Mouse (Mus musculus) liver, embryonic 11.5 days (tissue): ENCODE measurements at regions not wholly inside any gene's neighbourhood (a gene's known extent, or its start where the extent isn't known, plus 50 kb on each side); places are given as distances from the start of the nearest gene placed in this dataset.
A peak's percentile ranks its signal among the peaks of the same experiment; 100 is the strongest.

Source experiments
- ATAC-seq: fragments of 200-750 bp; cut with Nextera tagmentation; replicated peaks from 2 replicates; pipeline ENCODE4 v1.8.0; 2017; ENCODE audit warnings: moderate number of reproducible peaks, mild to moderate bottlenecking, moderate TSS enrichment, moderate library complexity; ENCODE audit not compliant: low FRiP score
- DNase-seq: peaks from one replicate; pipeline ENCODE4 v3.0.0-alpha.2; 2017; ENCODE audit warnings: low spot score
- H3K27ac ChIP-seq: fragments of 300-500 bp; sonication (generic); 2 replicates; pipeline ENCODE4 v1.5.1; 2014; ENCODE audit warnings: mild to moderate bottlenecking, low read depth, low read length, control low read depth
- H3K27me3 ChIP-seq: fragments of 300-500 bp; sonication (generic); replicated peaks from 2 replicates; pipeline ENCODE4 v1.6.1; 2014; ENCODE audit warnings: low read length, mixed read lengths; ENCODE audit not compliant: control insufficient read depth, insufficient read depth
- H3K36me3 ChIP-seq: fragments of 300-500 bp; sonication (generic); 2 replicates; pipeline ENCODE4 v1.6.1; 2014; ENCODE audit warnings: mild to moderate bottlenecking, low read length, moderate library complexity, mixed read lengths; ENCODE audit not compliant: control insufficient read depth, insufficient read depth
- H3K4me1 ChIP-seq: fragments of 300-500 bp; sonication (generic); replicated peaks from 2 replicates; pipeline ENCODE4 v1.6.1; 2014; ENCODE audit warnings: low read length, mixed read lengths; ENCODE audit not compliant: control insufficient read depth, insufficient read depth
- H3K4me2 ChIP-seq: fragments of 300-500 bp; sonication (generic); 2 replicates; pipeline ENCODE4 v1.6.1; 2014; ENCODE audit warnings: mild to moderate bottlenecking, control low read depth, moderate library complexity
- H3K4me3 ChIP-seq: fragments of 300-500 bp; sonication (generic); 2 replicates; pipeline ENCODE4 v1.5.1; 2014; ENCODE audit warnings: low read depth, low read length, control low read depth
- H3K9ac ChIP-seq: fragments of 300-500 bp; sonication (generic); 2 replicates; pipeline ENCODE4 v1.6.1; 2014; ENCODE audit warnings: low read depth, low read length, control low read depth
- H3K9me3 ChIP-seq: fragments of 300-500 bp; sonication (generic); 2 replicates; pipeline ENCODE4 v1.6.1; 2016; ENCODE audit warnings: low read length, inconsistent platforms, mixed read lengths; ENCODE audit not compliant: control insufficient read depth
- WGBS: fragments of 180-500 bp; shearing (Covaris S2); extraction: QIAGEN DNeasy Blood & Tissue Kit; methylation state at CpG from one replicate; pipeline ENCODE4 v1.1.7; 2014; 5-methylcytosine and 5-hydroxymethylcytosine counted together

DNA sequence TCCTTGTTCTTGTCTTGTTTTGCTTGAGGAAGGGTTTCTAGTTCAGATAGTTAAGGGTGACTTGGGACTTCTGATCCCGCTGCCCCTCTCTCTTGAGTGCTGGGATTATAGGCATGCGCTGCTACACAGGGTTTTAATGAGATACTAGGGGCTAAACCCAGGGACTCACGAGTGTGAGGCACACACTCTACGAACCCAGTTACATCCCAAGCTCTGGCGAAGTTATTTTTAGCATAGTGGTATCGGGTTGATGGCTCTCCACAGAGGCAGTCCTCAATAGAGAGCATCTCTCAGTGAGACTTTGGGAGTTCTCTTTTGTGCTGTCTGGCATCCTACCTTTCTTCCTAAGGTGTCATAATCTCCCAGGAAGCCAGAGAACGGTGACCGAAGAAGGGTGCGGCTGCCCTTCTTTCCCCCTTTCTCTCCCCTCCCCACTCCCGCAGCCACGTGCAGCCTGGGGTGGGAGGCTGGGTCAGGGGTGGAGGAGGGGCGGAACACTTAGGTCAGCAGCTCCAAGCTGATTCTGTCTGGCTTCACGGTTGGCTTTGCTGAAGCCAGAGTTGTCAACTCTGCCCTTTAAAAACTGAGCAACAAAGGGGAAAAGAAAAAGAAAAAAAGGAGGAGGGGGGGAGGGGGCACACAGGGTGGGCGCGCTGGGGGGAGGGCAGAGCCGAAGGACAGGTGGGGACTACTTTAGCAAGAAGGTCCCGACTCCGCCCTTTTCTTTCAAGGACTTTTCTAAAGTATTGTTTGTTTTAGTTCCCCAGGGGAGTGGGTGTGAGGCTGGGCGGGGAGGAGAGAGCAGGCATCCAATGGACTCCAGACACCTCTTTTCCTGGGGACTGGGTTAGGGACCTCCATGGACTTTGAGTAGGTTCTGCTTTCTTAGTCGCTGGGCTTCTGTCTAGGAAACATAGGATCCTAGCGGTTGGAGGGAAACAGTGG lies 70.4 kb upstream of the Igfbp5 start:
- Histone ChIP-seq H3K27me3 (no peaks in the 10 kb centered on the region), H3K4me1 (peaks cover 16% of the 10 kb centered on the region), H3K36me3 (no peaks in the 10 kb centered on the region), H3K4me3 (peak overlapping the region; percentile 22), H3K9ac (0 out of 2 replicates have a peak overlapping the region, but pooled peaks have one; percentile 25), H3K27ac (no peak overlapping the region), H3K4me2 (peak overlapping the region; percentile 47), H3K9me3 (no peaks in the 10 kb centered on the region)
- DNase-seq (no peak), ATAC-seq (0 out of 2 replicates have a peak, but pooled peaks have one; percentile 23)
- 11% methylated on average over 21 of the region's 21 CpGs for WGBS

DNA sequence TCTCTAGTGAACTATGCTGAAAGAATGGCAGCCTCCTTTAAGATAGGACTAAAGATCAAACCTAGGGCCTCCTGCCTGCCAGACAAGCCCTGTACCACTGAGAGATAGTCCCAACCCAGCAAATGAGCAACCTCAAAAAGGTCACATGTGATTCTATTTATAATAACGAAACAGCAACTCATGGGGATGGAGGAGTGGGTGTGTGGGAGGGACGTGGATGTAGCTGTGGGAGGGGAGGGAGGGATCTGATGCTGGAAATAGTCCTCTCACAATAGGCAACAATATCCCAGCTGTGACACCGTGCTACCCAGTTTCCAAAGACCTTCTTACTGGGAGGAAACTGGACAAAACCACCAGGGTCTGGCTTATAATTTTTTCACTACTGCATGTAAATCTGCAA lies 69.5 kb upstream of the Igfbp5 start:
- ATAC-seq (no peak; the same call in 1 of the 2 replicates), DNase-seq (no peak)
- no peak overlapping the region for H3K27ac ChIP-seq
- H3K4me3 ChIP-seq, result no peak overlapping the region
- no peak overlapping the region for H3K9ac ChIP-seq
- 36% methylated on average over 3 of the region's 3 CpGs for WGBS
- no peak overlapping the region for H3K4me2 ChIP-seq
- no peaks in the 10 kb centered on the region for H3K36me3 ChIP-seq
- H3K27me3 ChIP-seq, result no peaks in the 10 kb centered on the region
- no peaks in the 10 kb centered on the region for H3K9me3 ChIP-seq
- peaks cover 16% of the 10 kb centered on the region for H3K4me1 ChIP-seq

DNA sequence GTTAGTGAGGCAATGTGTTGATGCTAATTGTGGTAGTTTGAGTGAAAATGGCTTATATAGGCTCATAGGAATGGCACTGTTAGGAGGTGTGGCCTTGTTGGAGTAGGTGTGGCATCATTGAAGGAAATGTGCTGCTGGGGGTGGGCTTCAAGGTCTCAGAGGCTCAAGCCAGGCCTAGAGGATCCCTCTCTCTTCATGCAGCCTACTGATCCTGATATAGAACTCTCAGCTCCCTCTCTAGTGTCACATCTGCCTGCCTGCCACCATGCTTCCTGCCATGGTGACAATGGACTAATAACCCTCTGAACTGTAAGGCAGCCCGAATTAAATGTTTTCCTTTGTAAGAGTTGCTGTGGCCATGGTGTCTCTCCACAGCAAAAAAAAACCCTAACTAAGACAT lies 68.4 kb upstream of the Igfbp5 start:
- Histone ChIP-seq H3K4me2 (no peak overlapping the region), H3K27ac (no peak overlapping the region), H3K4me3 (no peak overlapping the region), H3K4me1 (peaks cover 16% of the 10 kb centered on the region), H3K9ac (no peak overlapping the region), H3K27me3 (no peaks in the 10 kb centered on the region), H3K9me3 (no peaks in the 10 kb centered on the region), H3K36me3 (no peaks in the 10 kb centered on the region)
- ATAC-seq (no peak), DNase-seq (no peak)
- 79% methylated on average over 1 of the region's 1 CpGs for WGBS

DNA sequence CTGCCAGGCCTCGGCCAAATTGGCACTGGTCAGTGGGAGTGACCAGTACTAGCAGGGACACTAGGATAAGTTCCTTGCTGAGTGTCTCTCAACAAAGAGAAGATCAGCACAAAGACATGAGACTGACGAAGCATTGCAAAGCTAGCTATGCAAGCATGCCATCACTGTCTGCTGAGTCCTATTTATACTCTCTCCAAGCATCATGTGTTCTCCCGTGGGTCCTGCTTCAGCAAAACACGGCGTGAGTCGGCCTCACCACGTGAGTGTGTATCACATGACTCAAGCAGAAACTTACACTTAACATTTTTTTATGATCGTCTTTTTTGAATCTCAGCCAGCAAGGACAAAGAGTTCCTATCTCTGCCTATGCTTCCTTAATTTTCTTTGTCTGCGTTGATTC lies 67.7 kb upstream of the Igfbp5 start:
- WGBS, result 84% methylated on average over 9 of the region's 9 CpGs
- no peak for DNase-seq
- H3K36me3 ChIP-seq, result no peaks in the 10 kb centered on the region

DNA sequence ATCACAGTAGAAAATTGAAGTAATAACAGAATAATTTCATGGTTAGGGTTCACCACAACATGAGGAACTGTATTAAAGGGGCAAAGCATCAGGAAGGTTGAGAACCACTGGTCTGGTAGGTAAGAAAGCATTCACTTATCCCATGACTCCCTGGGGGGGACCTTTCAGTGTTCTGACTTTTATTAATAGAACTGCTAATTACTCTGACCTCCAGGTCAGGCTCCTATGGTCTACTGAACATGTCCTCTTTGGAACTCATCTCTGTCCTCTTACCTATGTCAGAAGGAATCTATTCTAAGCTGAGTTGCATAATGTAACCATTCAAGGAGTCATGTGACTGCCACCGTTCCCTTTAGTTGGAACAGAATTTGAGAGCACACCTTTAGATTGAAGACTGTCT lies 65.3 kb upstream of the Igfbp5 start:
- WGBS, result 88% methylated on average over 1 of the region's 1 CpGs
- DNase-seq (no peak), ATAC-seq (no peak)
- H3K9me3 ChIP-seq, result no peaks in the 10 kb centered on the region
- no peak overlapping the region for H3K4me2 ChIP-seq
- H3K27ac ChIP-seq, result no peak overlapping the region
- H3K9ac ChIP-seq, result no peak overlapping the region
- H3K36me3 ChIP-seq, result no peaks in the 10 kb centered on the region
- no peaks in the 10 kb centered on the region for H3K27me3 ChIP-seq
- no peak overlapping the region for H3K4me3 ChIP-seq
- H3K4me1 ChIP-seq, result peaks cover under 1% of the 10 kb centered on the region

More for the DNA sequence above, 67.7 kb upstream of the Igfbp5 start:
- no peak overlapping the region for H3K4me3 ChIP-seq
- no peak for ATAC-seq
- H3K9me3 ChIP-seq, result no peaks in the 10 kb centered on the region
- no peak overlapping the region for H3K4me2 ChIP-seq
- no peak overlapping the region for H3K9ac ChIP-seq
- H3K27ac ChIP-seq, result no peak overlapping the region
- H3K27me3 ChIP-seq, result no peaks in the 10 kb centered on the region
- H3K4me1 ChIP-seq, result peaks cover 16% of the 10 kb centered on the region

DNA sequence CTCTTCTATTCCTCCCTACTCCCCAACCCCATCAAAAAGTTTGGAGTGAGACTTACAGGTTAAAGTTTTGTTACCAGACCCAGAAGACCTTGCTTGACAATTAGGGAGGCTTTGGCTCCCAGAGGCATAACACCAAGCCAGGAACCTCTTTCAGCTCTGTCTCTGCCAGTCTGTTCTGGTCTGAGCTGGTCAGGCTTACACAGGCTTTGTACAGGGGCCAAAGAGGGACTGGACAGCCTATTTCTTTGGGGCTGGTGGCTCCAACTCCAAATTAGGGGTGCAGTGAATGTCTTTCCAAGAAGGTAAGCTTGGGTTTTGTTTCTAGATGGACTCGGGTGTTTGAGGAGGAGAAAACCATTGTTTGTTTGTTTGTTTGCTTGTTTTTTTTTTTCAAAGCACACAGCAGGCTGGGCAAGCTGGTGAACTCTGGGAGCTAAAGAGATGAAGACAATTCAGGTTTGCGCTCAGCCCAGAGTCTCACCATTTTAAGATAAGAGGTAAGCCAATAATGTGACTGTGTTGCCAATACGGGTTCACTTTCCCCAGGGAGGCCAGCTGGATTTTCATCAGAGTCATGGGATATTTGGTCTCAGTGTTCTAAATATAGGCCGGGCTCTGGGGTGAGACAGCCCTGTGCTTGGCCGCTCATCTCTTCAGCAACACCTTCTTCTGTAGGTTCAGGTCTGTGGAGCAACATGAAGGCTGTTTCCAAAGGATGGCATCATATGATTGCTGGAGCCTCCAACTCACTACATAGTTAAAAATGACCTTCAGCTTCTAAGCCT lies 62.2 kb upstream of the Igfbp5 start:
- Histone ChIP-seq H3K36me3 (no peaks in the 10 kb centered on the region), H3K27ac (no peak overlapping the region), H3K9me3 (no peaks in the 10 kb centered on the region), H3K4me1 (no peaks in the 10 kb centered on the region), H3K27me3 (no peaks in the 10 kb centered on the region), H3K4me3 (no peak overlapping the region), H3K4me2 (no peak overlapping the region), H3K9ac (no peak overlapping the region)
- WGBS, result 74% methylated on average over 5 of the region's 5 CpGs
- ATAC-seq (no peak), DNase-seq (no peak)

DNA sequence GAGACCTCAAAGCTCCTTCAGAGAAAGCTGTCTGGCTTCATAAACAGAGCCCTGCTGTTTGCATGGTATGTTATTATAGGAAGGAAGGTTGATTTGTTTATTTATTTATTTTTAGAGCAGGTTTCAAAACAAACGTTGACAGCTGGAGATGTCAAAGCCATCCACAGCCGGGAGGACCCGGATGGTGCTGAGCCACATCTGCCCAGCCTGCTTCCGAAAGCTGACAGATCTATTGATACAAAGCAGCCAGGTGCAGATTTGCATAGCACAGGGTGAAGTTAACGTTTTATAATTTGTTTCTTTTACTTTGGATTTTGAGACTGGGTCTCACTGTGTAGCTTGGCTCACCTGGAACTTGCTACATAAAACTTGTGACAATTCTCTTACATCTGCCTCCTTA lies 61.5 kb upstream of the Igfbp5 start:
- H3K4me3 ChIP-seq, result no peak overlapping the region
- H3K4me1 ChIP-seq, result no peaks in the 10 kb centered on the region
- H3K9ac ChIP-seq, result no peak overlapping the region
- H3K36me3 ChIP-seq, result no peaks in the 10 kb centered on the region
- H3K4me2 ChIP-seq, result no peak overlapping the region
- DNase-seq, result no peak
- no peak for ATAC-seq
- no peaks in the 10 kb centered on the region for H3K9me3 ChIP-seq
- WGBS, result 56% methylated on average over 5 of the region's 5 CpGs
- no peak overlapping the region for H3K27ac ChIP-seq
- H3K27me3 ChIP-seq, result no peaks in the 10 kb centered on the region

DNA sequence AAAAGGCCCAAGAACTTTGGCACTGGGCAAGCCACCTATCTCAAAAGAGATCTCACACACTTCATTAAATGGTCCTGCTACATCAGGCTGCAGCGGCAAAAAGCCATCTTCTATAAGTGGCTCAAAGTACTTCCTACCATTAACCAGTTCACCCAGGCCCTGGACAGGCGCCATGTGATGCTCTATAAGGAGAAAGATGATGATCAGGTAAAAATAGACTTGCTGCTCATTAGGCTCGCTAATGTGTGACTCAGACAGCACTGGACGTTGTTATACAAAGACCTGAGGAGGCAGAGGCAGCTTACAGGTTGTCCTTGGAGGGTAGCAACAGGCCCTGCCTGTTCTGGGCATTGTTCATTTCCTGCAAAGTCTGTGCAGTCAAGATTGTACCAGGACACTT lies 60.4 kb upstream of the Igfbp5 start:
- no peak overlapping the region for H3K9ac ChIP-seq
- no peak overlapping the region for H3K27ac ChIP-seq
- no peaks in the 10 kb centered on the region for H3K9me3 ChIP-seq
- H3K4me2 ChIP-seq, result no peak overlapping the region
- no peak overlapping the region for H3K4me3 ChIP-seq
- no peaks in the 10 kb centered on the region for H3K4me1 ChIP-seq
- no peaks in the 10 kb centered on the region for H3K27me3 ChIP-seq
- DNase-seq (no peak), ATAC-seq (no peak)
- H3K36me3 ChIP-seq, result no peaks in the 10 kb centered on the region
- WGBS, result 80% methylated on average over 4 of the region's 4 CpGs
